Comparison of ENCODE assay signal across 23 mouse cellular contexts in genomic region chrX:60054745-60055144, GRCm38 (mm10). TPM values are rescaled to one million over a fixed set of nuclear protein-coding genes. Genes with fewer than 3 reads are reported as not detected.
DNase-seq lines count a peak whose midpoint lies in the region; ATAC-seq and TF ChIP-seq lines count a peak whose summit lies in the region.
"Had no signal": no experiment of that assay in that cellular context is flagged by ENCODE, and none has a peak within 500 bp of the region (broad histone marks: within the 10 kb centered on the region; RNA-seq: fewer than 3 reads in every experiment).

No protein-coding gene starts in this region.

- WGBS in intestine, embryonic 14.5 days, result 83% methylated on average over 1 of the region's 1 CpGs
- 55% methylated on average over 1 of the region's 1 CpGs for WGBS in intestine, postnatal 0 days
- WGBS in intestine, embryonic 15.5 days, result 72% methylated on average over 1 of the region's 1 CpGs
- 85% methylated on average over 1 of the region's 1 CpGs for WGBS in intestine, embryonic 16.5 days

- no peak overlapping the region for H3K27ac ChIP-seq in intestine, embryonic 14.5 days (ENCODE audit: low read depth)
- no peak overlapping the region for H3K27ac ChIP-seq in intestine, postnatal 0 days (ENCODE audit: low read depth, low read length)
- no peak overlapping the region for H3K27ac ChIP-seq in intestine, embryonic 15.5 days
- H3K27ac ChIP-seq in intestine, embryonic 16.5 days (ENCODE audit: low read length), result no peak overlapping the region

- no peak for TF ChIP-seq CTCF in intestine, postnatal 0 days (IDR thresholded peaks at IDR 0.05; ENCODE audit: low read depth)

- H3K27me3 ChIP-seq in intestine, embryonic 14.5 days (replicated peaks; ENCODE audit: control insufficient read depth, insufficient read depth, low read length), result no peaks in the 10 kb centered on the region
- no peaks in the 10 kb centered on the region for H3K27me3 ChIP-seq in intestine, postnatal 0 days (replicated peaks; ENCODE audit: control insufficient read depth, insufficient read depth, low read length)
- H3K27me3 ChIP-seq in intestine, embryonic 15.5 days (replicated peaks), result no peaks in the 10 kb centered on the region
- H3K27me3 ChIP-seq in intestine, embryonic 16.5 days (replicated peaks; ENCODE audit: control insufficient read depth, insufficient read depth, low read length), result no peaks in the 10 kb centered on the region
- H3K27me3 ChIP-seq: CH12.LX had no signal

- H3K4me1 ChIP-seq in intestine, embryonic 14.5 days (replicated peaks; ENCODE audit: control insufficient read depth, insufficient read depth, low read length), result no peaks in the 10 kb centered on the region
- H3K4me1 ChIP-seq in intestine, postnatal 0 days (replicated peaks; ENCODE audit: control insufficient read depth, insufficient read depth, low read length), result no peaks in the 10 kb centered on the region
- H3K4me1 ChIP-seq in intestine, embryonic 15.5 days (replicated peaks), result no peaks in the 10 kb centered on the region
- H3K4me1 ChIP-seq in intestine, embryonic 16.5 days (ENCODE audit: control insufficient read depth, insufficient read depth, low read length), result no peaks in the 10 kb centered on the region

- H3K4me2 ChIP-seq in intestine, embryonic 14.5 days (ENCODE audit: low read length), result no peak overlapping the region
- H3K4me2 ChIP-seq in intestine, postnatal 0 days (replicated peaks; ENCODE audit: low read depth), result no peak overlapping the region
- H3K4me2 ChIP-seq in intestine, embryonic 15.5 days (replicated peaks), result no peak overlapping the region
- H3K4me2 ChIP-seq in intestine, embryonic 16.5 days (ENCODE audit: low read depth, low read length), result no peak overlapping the region

- H3K9ac ChIP-seq in intestine, embryonic 14.5 days (ENCODE audit: low read length), result no peak overlapping the region
- no peak overlapping the region for H3K9ac ChIP-seq in intestine, postnatal 0 days (ENCODE audit: low read depth, low read length)
- H3K9ac ChIP-seq in intestine, embryonic 15.5 days, result no peak overlapping the region
- H3K9ac ChIP-seq in intestine, embryonic 16.5 days (ENCODE audit: low read depth, low read length), result no peak overlapping the region

- H3K4me3 ChIP-seq in intestine, embryonic 14.5 days (ENCODE audit: low read depth, low read length), result no peak overlapping the region
- no peak overlapping the region for H3K4me3 ChIP-seq in intestine, postnatal 0 days (ENCODE audit: low read depth, low read length)
- H3K4me3 ChIP-seq in intestine, embryonic 15.5 days (replicated peaks), result no peak overlapping the region
- H3K4me3 ChIP-seq in intestine, embryonic 16.5 days (ENCODE audit: low read length), result no peak overlapping the region

- ATAC-seq in intestine, embryonic 14.5 days (replicated peaks; ENCODE audit: low FRiP score, low TSS enrichment, low read depth), result peak; percentile 59
- ATAC-seq in intestine, postnatal 0 days, result no peak
- peak; percentile 73 for ATAC-seq in intestine, embryonic 15.5 days
- peak; percentile 70 for ATAC-seq in intestine, embryonic 16.5 days
- ATAC-seq: activated CD4-positive, CD25-positive, alpha-beta regulatory T cell, adult 4 months; CD4-positive, CD25-positive, alpha-beta regulatory T cell, adult 4 months; Patski had no signal

- H3K36me3 ChIP-seq in intestine, embryonic 14.5 days (ENCODE audit: control insufficient read depth, insufficient read depth, low read length), result no peaks in the 10 kb centered on the region
- no peaks in the 10 kb centered on the region for H3K36me3 ChIP-seq in intestine, postnatal 0 days (ENCODE audit: control insufficient read depth, insufficient read depth)
- no peaks in the 10 kb centered on the region for H3K36me3 ChIP-seq in intestine, embryonic 15.5 days
- H3K36me3 ChIP-seq in intestine, embryonic 16.5 days (ENCODE audit: control insufficient read depth, insufficient read depth, low read length), result no peaks in the 10 kb centered on the region
- H3K36me3 ChIP-seq: G1E had no signal

- no peaks in the 10 kb centered on the region for H3K9me3 ChIP-seq in intestine, embryonic 14.5 days (ENCODE audit: control insufficient read depth, low read length)
- no peaks in the 10 kb centered on the region for H3K9me3 ChIP-seq in intestine, postnatal 0 days (ENCODE audit: control insufficient read depth)
- H3K9me3 ChIP-seq in intestine, embryonic 15.5 days, result no peaks in the 10 kb centered on the region
- H3K9me3 ChIP-seq in intestine, embryonic 16.5 days (ENCODE audit: control insufficient read depth, low read length), result no peaks in the 10 kb centered on the region
- H3K9me3 ChIP-seq: G1E had no signal

- no peak for DNase-seq in intestine, embryonic 14.5 days (ENCODE audit: low spot score)
- DNase-seq in yolk sac, embryonic 10.5 days (ENCODE audit: low spot score), result no peak
- DNase-seq in spleen, adult 18-20 months, result no peak
- DNase-seq: adrenal gland, adult 2 months; adrenal gland, adult 8-10 months; adrenal gland, postnatal 10 days; adrenal gland, postnatal 14 days; adrenal gland, postnatal 25 days; adrenal gland, postnatal 36 days; B cell, adult 2 months; cerebellum, adult 11 months; cerebellum, adult 11-12 months; cerebellum, adult 18-20 months had no signal

RNA-seq across cellular contexts. Expression of gene F9, which starts 55.5 kb away (rescaled TPM):
- not detected in 2 replicates for polyA plus RNA-seq in intestine, embryonic 14.5 days (2014; fragmentation: Nextera tagmentation; extraction: Ambion mirVana)
- 0.51 and 0.93 TPM in 2 replicates for polyA plus RNA-seq in intestine, postnatal 0 days (2015; fragmentation: Nextera tagmentation; extraction: Ambion mirVana)
- 0.15 TPM in 1 of 2 replicates, not detected in the other for polyA plus RNA-seq in intestine, embryonic 15.5 days (2015; fragmentation: Nextera tagmentation; extraction: Ambion mirVana)
- polyA plus RNA-seq in intestine, embryonic 16.5 days (2015; fragmentation: Nextera tagmentation; extraction: Ambion mirVana), result 0.28 and 0.29 TPM in 2 replicates
- polyA plus RNA-seq: activated CD4-positive, CD25-positive, alpha-beta regulatory T cell, adult 4 months; adrenal gland, adult 2 months; brain, embryonic 14.5 days; C2C12; CD4-positive, CD25-positive, alpha-beta regulatory T cell, adult 4 months; G1E; Patski had no signal
